Mouse (Mus musculus) midbrain, embryonic 12.5 days (tissue): ENCODE data around the gene Ube4b. TPM values are rescaled to one million over a fixed set of nuclear protein-coding genes. Genes with fewer than 3 reads are reported as not detected.
A peak's percentile ranks its signal among the peaks of the same experiment; 100 is the strongest.

ENCODE experiments used
- ATAC-seq: fragments of 200-750 bp; cut with Nextera tagmentation; 2 replicates; pipeline ENCODE4 v1.8.0; 2017; ENCODE audit warnings: low read depth, moderate TSS enrichment, moderate library complexity; ENCODE audit not compliant: low FRiP score
- H3K27ac ChIP-seq: fragments of 300-500 bp; sonication (generic); replicated peaks from 2 replicates; pipeline ENCODE4 v1.5.1; 2016; ENCODE audit warnings: mild to moderate bottlenecking
- H3K27me3 ChIP-seq: fragments of 300-500 bp; sonication (generic); 2 replicates; pipeline ENCODE4 v1.6.1; 2016; ENCODE audit warnings: mild to moderate bottlenecking
- H3K36me3 ChIP-seq: fragments of 300-500 bp; sonication (generic); 2 replicates; pipeline ENCODE4 v1.6.1; 2016
- H3K4me1 ChIP-seq: fragments of 300-500 bp; sonication (generic); 2 replicates; pipeline ENCODE4 v1.6.1; 2016
- H3K4me2 ChIP-seq: fragments of 300-500 bp; sonication (generic); replicated peaks from 2 replicates; pipeline ENCODE4 v1.6.1; 2016; ENCODE audit warnings: mild to moderate bottlenecking, moderate library complexity
- H3K4me3 ChIP-seq: fragments of 300-500 bp; sonication (generic); 2 replicates; pipeline ENCODE4 v1.5.1; 2016; ENCODE audit warnings: mild to moderate bottlenecking
- H3K9ac ChIP-seq: fragments of 300-500 bp; sonication (generic); replicated peaks from 2 replicates; pipeline ENCODE4 v1.6.1; 2016; ENCODE audit warnings: mild to moderate bottlenecking, moderate library complexity
- H3K9me3 ChIP-seq: fragments of 300-500 bp; sonication (generic); 2 replicates; pipeline ENCODE4 v1.6.1; 2016; ENCODE audit warnings: mild to moderate bottlenecking
- WGBS: fragments of 180-500 bp; shearing (Covaris S2); methylation state at CpG from one replicate; pipeline ENCODE4 v1.1.7; 2016; 5-methylcytosine and 5-hydroxymethylcytosine counted together
- polyA plus RNA-seq: library from polyadenylated mRNA; unstranded; fragments of >200 nt; fragmentation: Nextera tagmentation; extraction: Ambion mirVana; gene quantifications from 2 replicates; pipeline ENCODE4 v1.2.1, GENCODE M21; 2016

Ube4b gene
- polyA plus RNA-seq, 1 experiment from 2014 or later, result 78.2 TPM

GRCm38 (mm10) chr4:149404640-149405465 lies 21.7 kb downstream of the Ube4b start:
- Histone ChIP-seq H3K9ac (no peak overlapping the region), H3K4me2 (no peak overlapping the region), H3K27ac (no peak overlapping the region), H3K36me3 (no peaks in the 10 kb centered on the region), H3K4me3 (no peak overlapping the region), H3K9me3 (no peaks in the 10 kb centered on the region), H3K27me3 (no peaks in the 10 kb centered on the region), H3K4me1 (peaks cover 26% of the 10 kb centered on the region)
- 76% methylated on average over 19 of the region's 19 CpGs for whole genome bisulfite sequencing
- ATAC-seq, result peak; percentile 19; the same call in 1 of the 2 replicates

DNA sequence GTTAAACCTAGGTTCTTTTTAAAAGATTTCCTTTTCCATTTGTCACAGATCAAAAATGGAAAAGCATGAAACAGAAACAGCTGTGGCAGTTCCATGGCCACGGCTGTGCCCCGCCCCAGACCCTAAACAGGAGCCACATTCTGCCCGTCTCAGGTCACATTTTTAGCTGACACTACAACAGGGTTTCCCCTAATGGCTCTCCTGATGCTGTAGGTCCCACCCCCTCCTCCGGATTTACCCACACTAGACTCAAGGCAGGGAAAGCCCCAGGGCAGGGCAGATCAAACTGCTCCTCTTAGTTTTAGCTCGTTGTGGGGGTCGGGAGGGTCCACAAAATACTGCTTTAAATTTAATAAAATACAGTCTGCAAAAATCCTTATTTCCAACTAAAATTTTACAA lies 23.5 kb downstream of the Ube4b start:
- no peak overlapping the region for H3K4me2 ChIP-seq
- peaks cover 8% of the 10 kb centered on the region for H3K36me3 ChIP-seq
- H3K4me3 ChIP-seq, result no peak overlapping the region
- peaks cover 29% of the 10 kb centered on the region for H3K4me1 ChIP-seq
- no peak overlapping the region for H3K9ac ChIP-seq
- no peaks in the 10 kb centered on the region for H3K27me3 ChIP-seq
- H3K9me3 ChIP-seq, result no peaks in the 10 kb centered on the region
- 62% methylated on average over 6 of the region's 6 CpGs for WGBS
- no peak for ATAC-seq
- no peak overlapping the region for H3K27ac ChIP-seq

GRCm38 (mm10) chr4:149401591-149401982 lies 25.0 kb downstream of the Ube4b start:
- H3K4me1 ChIP-seq, result peaks cover 29% of the 10 kb centered on the region
- no peak overlapping the region for H3K9ac ChIP-seq
- WGBS, result 86% methylated on average over 8 of the region's 8 CpGs

GRCm38 (mm10) chr4:149400878-149401590 lies 25.5 kb downstream of the Ube4b start:
- H3K9ac ChIP-seq, result no peak overlapping the region
- H3K9me3 ChIP-seq, result no peaks in the 10 kb centered on the region
- no peak overlapping the region for H3K27ac ChIP-seq
- no peak overlapping the region for H3K4me3 ChIP-seq
- H3K4me2 ChIP-seq, result no peak overlapping the region
- peaks cover 18% of the 10 kb centered on the region for H3K36me3 ChIP-seq
- H3K27me3 ChIP-seq, result no peaks in the 10 kb centered on the region
- WGBS, result 86% methylated on average over 12 of the region's 12 CpGs
- H3K4me1 ChIP-seq, result peaks cover 29% of the 10 kb centered on the region
- no peak for ATAC-seq

More at GRCm38 (mm10) chr4:149401591-149401982, 25.0 kb downstream of the Ube4b start:
- Histone ChIP-seq H3K4me3 (no peak overlapping the region), H3K4me2 (no peak overlapping the region), H3K27me3 (no peaks in the 10 kb centered on the region), H3K36me3 (peaks cover 17% of the 10 kb centered on the region), H3K27ac (no peak overlapping the region), H3K9me3 (no peaks in the 10 kb centered on the region)
- no peak for ATAC-seq

DNA sequence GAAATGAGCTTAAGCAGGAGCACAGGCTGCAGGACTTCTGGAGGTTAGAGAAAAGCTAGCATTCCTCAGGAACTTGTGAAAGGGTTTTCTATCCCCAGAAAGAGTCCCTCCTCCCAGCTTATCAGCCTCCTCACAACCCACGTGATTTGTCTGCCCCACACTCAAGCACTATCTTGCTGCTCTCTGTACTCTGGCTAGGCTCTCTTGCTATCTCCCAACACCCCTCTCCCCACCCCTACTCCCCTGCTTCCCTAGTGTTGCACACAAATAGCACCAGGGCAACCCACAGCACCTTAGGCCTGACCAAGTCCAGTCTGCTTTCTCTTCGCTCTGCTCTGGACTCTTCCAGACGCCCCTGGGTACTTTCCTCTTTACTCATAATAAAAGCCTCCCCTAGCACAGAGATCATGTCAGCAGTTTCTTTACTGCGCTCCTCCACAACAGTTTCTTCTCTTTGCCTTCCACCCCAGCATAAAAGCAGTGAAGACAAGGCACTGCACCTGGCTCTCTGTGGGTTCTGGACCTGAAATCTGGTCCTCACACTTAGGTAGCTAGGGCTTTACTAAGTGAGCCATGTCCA lies 27.1 kb downstream of the Ube4b start:
- ATAC-seq, result no peak
- Histone ChIP-seq H3K4me2 (no peak overlapping the region), H3K4me3 (no peak overlapping the region), H3K9ac (no peak overlapping the region), H3K27ac (peak overlapping the region; percentile 20; the same call in 1 of the 2 replicates), H3K36me3 (peaks cover 18% of the 10 kb centered on the region), H3K9me3 (no peaks in the 10 kb centered on the region), H3K4me1 (peaks cover 15% of the 10 kb centered on the region), H3K27me3 (no peaks in the 10 kb centered on the region)
- 74% methylated on average over 4 of the region's 4 CpGs for WGBS

GRCm38 (mm10) chr4:149398181-149398735 lies 28.3 kb downstream of the Ube4b start:
- Histone ChIP-seq H3K27ac (no peak overlapping the region), H3K36me3 (peaks cover 18% of the 10 kb centered on the region), H3K27me3 (no peaks in the 10 kb centered on the region), H3K4me3 (no peak overlapping the region), H3K9ac (no peak overlapping the region), H3K9me3 (no peaks in the 10 kb centered on the region), H3K4me1 (0 out of 2 replicates have a peak, but pooled peaks cover 3% of the 10 kb centered on the region), H3K4me2 (no peak overlapping the region)
- WGBS, result 95% methylated on average over 9 of the region's 9 CpGs
- ATAC-seq, result no peak

DNA sequence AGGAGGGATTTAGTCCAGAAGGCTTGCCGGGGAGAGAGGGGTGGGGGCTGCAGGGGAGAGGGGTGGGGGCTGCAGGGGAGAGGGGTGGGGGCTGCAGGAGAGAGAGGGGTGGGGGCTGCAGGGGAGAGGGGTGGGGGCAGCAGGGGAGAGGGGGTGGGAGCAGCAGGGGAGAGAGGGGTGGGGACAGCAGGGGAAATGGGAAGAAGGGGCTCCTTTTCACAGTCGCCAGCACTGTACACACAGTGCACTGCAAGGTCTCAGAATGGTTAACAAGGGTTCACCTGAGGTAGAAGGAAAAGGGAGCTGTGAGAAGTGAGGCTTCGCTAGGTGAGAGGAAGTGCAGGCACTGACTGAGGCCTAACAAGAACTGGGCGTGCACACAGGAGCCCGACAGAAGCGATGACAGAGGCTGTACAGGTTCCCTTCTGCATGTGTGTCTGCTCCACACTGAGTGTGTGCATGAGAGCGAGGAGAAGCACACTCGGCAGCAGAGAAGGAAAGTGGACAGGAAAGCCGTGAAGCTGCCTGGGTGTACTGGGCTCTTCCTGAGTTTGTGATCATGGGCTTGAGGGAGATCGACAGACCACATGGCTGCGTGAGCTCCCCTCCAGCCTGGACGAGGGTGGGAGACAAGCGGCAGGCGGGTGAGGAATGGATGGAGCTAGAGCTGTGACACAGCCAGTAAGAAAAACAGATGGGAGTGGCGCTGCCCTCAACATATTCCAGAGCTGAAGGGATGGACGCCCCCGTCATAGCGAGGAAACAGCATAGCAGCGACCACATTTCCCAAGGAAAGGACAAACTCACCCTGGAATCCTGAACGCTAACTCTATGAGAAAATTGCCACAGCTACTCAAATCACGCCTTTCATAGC lies 29.9 kb downstream of the Ube4b start:
- H3K4me2 ChIP-seq, result no peak overlapping the region
- H3K4me3 ChIP-seq, result no peak overlapping the region
- H3K36me3 ChIP-seq, result peaks cover 20% of the 10 kb centered on the region
- no peak for ATAC-seq
- 0 out of 2 replicates have a peak, but pooled peaks cover 3% of the 10 kb centered on the region for H3K4me1 ChIP-seq
- no peaks in the 10 kb centered on the region for H3K9me3 ChIP-seq
- H3K9ac ChIP-seq, result no peak overlapping the region
- 69% methylated on average over 21 of the region's 21 CpGs for WGBS
- peak overlapping the region; percentile 46; the same call in 1 of the 2 replicates for H3K27ac ChIP-seq
- no peaks in the 10 kb centered on the region for H3K27me3 ChIP-seq

- Histone ChIP-seq H3K4me3 (no peak overlapping the region), H3K4me2 (no peak overlapping the region), H3K27ac (0 out of 2 replicates have a peak overlapping the region, but pooled peaks have one; percentile 6), H3K9me3 (no peaks in the 10 kb centered on the region), H3K36me3 (peaks cover 27% of the 10 kb centered on the region), H3K27me3 (no peaks in the 10 kb centered on the region), H3K9ac (no peak overlapping the region), H3K4me1 (0 out of 2 replicates have a peak, but pooled peaks cover 3% of the 10 kb centered on the region)
- 90% methylated on average over 6 of the region's 6 CpGs for WGBS
- no peak for ATAC-seq
Measured at GRCm38 (mm10) chr4:149395581-149395980, 31.0 kb downstream of the Ube4b start.

DNA sequence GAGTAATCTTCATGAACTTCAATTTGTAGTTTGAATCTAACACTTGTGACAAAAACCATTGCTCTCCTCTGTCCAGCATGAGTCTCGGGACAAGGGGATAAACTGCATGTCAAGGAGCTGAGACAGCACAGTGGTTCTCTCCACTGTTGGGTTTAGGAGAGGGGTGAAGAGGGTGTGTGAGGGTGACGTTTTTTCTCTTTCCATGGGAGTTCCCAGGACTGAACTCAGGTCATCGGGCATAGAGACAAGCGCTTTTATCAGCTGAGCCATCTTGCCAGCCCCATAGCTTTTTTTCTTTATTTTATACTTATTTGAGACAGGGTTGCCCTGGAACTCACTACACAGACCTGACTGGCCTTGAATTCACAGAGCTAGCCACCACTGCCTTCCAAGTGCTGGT lies 32.3 kb downstream of the Ube4b start:
- Histone ChIP-seq H3K9ac (no peak overlapping the region), H3K9me3 (no peaks in the 10 kb centered on the region), H3K4me3 (no peak overlapping the region), H3K4me1 (0 out of 2 replicates have a peak, but pooled peaks cover under 1% of the 10 kb centered on the region), H3K4me2 (no peak overlapping the region), H3K36me3 (peaks cover 27% of the 10 kb centered on the region), H3K27ac (no peak overlapping the region), H3K27me3 (no peaks in the 10 kb centered on the region)
- ATAC-seq, result no peak
- WGBS, result 92% methylated on average over 4 of the region's 4 CpGs

GRCm38 (mm10) chr4:149393311-149393995 lies 33.1 kb downstream of the Ube4b start:
- H3K4me2 ChIP-seq, result no peak overlapping the region
- no peak overlapping the region for H3K4me3 ChIP-seq
- H3K27me3 ChIP-seq, result no peaks in the 10 kb centered on the region
- 90% methylated on average over 12 of the region's 12 CpGs for WGBS
- no peaks in the 10 kb centered on the region for H3K4me1 ChIP-seq
- H3K9me3 ChIP-seq, result no peaks in the 10 kb centered on the region
- no peak for ATAC-seq
- H3K27ac ChIP-seq, result no peak overlapping the region
- no peak overlapping the region for H3K9ac ChIP-seq
- H3K36me3 ChIP-seq, result peaks cover 24% of the 10 kb centered on the region
